Mouse (Mus musculus) layer of hippocampus, adult 11-12 months (tissue): ENCODE results near the gene BC048562.

ENCODE experiments used
- DNase-seq: peaks from one replicate; pipeline ENCODE4 v3.0.0; 2022; ENCODE audit warnings: low spot score

Gene BC048562

DNA sequence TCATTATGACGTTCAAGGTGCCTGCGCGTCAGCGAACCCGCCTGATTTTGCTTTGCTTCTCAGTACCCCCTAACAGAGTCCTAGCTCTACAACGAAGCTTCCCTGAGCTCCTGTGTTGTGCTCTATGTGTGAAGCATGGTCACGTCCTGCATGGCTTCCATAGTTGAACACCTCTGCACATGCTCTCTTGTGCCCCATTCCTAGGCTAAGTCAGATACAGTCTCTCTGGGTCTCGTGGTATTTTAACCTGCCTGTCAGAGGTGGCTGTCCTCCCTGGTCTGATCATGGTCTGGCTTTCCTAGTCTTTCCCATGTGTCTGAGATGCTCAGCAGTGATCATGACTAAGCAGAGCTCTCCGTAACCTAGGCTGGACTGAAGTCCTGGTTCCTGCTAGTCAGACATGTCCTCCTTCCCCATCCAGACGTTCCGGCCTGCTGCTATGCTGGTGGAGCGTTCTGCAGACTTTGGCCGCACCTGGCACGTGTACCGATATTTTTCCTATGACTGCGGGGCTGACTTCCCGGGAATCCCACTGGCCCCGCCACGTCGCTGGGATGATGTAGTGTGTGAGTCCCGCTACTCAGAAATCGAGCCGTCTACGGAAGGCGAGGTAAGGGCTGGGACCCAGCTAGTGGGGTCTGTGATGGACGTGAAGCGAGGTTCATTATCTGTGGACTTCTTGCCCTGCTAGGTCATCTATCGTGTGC lies 44.7 kb downstream of the BC048562 start:
- DNase-seq, result no peak

DNA sequence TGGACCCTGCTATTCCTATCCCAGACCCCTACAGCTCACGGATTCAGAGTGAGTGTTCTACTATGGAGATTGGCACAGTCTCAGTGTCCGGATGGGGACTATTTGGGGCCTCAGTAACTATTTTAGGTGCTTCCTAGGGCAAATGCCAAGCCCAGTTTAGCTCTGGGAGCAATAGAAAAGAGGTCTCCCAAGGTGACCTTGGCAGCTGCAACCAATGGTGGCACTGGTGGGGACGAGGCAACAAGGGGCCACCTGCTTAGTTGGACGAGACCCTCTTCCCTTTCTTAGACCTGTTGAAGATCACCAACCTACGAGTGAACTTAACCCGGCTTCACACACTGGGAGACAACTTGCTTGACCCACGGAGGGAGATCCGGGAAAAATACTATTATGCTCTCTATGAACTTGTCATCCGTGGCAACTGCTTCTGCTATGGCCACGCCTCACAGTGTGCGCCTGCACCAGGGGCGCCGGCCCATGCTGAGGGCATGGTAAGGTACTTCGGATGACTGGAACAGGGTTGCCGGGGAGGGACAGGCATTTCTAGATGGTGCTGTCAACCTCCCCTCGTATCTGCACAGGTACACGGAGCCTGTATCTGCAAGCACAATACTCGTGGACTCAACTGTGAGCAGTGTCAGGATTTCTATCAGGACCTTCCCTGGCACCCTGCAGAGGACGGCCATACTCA lies 45.4 kb downstream of the BC048562 start:
- DNase-seq, result no peak

DNA sequence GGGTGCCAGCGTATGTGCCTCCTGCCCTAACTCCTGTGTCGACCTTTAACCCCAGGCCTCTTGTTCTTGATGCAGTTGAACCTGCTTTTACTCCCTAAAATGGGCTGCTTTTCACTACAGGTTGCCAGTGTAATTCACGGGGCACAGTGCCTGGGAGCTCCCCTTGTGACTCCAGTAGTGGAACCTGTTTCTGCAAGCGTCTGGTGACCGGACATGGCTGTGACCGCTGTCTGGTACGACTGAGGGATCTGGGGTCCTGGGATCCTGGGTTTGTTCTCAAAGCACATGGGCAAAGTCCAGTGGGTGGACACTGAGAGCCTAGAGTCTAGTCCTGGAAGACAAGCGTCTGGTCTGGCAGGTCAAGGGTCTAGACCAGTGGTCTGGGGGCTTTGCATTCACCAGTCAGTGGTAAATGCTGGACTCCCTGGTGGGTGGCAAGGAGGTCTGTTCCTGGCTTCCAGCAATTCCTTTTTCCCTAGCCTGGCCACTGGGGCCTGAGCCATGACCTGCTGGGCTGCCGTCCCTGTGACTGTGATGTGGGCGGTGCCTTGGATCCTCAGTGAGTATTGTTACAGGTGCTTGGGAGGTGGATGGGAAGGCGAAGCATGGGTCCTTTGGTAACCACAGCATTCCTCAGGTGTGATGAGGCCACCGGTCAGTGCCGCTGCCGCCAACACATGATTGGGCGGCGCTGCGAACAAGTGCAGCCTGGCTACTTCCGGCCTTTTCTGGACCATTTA lies 46.9 kb downstream of the BC048562 start:
- no peak for DNase-seq

DNA sequence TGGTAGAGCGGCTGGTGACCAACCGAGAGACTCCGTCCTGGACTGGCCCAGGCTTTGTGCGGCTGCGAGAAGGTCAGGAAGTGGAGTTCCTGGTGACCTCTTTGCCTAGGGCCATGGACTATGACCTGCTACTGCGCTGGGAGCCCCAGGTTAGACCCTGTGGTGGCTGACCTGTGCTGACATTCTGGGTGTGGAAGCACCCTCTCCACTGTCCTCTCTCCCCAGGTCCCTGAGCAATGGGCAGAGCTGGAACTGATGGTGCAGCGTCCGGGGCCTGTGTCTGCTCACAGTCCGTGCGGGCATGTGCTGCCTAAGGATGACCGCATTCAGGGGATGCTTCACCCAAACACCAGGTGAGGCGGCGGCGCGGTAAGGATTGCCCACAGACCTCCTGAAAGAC lies 47.7 kb downstream of the BC048562 start:
- DNase-seq, result no peak

DNA sequence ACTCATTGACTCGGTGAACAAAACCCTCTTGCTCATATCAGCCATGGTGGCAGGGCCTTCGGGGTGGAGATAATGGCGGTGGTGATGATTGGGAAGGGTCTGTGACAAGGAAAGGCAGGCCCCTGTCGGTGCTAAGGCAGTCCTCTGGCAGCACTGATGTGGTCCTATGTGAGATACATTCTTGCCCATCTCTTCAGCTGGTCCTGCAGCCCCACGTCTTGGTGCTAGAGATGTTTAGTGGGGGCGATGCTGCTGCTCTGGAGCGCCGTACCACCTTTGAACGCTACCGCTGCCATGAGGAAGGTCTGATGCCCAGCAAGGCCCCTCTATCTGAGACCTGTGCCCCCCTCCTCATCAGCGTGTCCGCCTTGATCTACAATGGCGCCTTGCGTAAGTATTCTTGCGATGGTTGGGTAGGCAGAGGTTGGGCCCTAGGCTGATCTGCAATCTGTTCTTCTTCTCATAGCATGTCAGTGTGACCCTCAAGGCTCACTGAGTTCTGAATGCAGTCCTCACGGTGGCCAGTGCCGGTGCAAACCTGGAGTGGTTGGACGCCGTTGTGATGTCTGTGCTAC lies 49.1 kb downstream of the BC048562 start:
- no peak for DNase-seq

DNA sequence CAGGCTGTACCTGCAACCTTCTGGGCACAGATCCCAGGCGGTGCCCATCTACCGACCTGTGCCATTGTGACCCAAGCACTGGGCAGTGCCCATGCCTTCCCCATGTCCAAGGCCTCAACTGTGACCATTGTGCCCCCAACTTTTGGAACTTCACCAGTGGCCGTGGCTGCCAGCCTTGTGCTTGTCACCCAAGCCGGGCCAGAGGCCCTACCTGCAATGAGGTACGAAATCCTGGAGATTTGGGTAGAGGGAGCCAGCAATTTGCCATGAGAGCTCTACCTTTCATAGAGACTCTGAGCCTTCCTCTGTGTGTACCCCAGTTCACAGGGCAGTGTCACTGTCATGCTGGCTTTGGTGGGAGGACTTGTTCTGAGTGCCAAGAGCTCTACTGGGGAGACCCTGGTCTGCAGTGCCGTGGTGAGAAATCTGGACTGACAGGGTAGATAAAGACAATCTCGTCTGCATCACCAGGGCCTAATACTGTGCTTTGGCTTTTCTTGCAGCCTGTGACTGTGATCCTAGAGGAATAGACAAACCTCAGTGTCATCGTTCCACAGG lies 50.8 kb downstream of the BC048562 start:
- DNase-seq, result no peak

DNA sequence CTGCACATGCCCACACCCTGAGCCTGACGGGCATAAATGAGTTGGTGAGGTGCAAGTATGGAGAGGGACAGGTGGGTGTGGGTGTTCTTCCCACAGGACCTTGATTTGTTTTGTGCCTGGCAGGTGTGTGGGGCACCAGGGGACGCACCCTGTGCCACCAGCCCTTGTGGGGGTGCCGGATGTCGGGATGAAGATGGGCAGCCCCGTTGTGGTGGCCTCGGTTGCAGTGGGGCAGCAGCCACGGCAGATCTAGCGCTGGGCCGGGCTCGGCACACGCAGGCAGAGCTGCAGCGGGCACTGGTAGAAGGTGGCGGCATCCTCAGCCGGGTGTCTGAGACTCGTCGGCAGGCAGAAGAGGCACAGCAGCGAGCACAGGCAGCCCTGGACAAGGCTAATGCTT lies 52.1 kb downstream of the BC048562 start:
- no peak for DNase-seq

DNA sequence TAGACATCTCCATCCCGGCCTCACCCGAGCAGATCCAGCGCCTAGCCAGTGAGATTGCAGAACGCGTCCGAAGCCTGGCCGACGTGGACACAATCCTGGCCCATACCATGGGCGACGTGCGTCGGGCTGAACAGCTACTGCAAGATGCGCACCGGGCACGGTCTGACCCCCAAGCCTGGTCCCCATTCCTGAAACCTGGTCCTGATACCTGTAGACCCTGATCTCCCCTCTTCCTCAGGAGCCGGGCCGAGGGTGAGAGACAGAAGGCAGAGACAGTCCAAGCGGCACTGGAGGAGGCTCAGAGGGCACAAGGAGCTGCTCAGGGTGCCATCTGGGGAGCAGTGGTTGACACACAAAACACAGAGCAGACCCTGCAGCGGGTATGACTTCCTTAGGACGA lies 52.9 kb downstream of the BC048562 start:
- no peak for DNase-seq

DNA sequence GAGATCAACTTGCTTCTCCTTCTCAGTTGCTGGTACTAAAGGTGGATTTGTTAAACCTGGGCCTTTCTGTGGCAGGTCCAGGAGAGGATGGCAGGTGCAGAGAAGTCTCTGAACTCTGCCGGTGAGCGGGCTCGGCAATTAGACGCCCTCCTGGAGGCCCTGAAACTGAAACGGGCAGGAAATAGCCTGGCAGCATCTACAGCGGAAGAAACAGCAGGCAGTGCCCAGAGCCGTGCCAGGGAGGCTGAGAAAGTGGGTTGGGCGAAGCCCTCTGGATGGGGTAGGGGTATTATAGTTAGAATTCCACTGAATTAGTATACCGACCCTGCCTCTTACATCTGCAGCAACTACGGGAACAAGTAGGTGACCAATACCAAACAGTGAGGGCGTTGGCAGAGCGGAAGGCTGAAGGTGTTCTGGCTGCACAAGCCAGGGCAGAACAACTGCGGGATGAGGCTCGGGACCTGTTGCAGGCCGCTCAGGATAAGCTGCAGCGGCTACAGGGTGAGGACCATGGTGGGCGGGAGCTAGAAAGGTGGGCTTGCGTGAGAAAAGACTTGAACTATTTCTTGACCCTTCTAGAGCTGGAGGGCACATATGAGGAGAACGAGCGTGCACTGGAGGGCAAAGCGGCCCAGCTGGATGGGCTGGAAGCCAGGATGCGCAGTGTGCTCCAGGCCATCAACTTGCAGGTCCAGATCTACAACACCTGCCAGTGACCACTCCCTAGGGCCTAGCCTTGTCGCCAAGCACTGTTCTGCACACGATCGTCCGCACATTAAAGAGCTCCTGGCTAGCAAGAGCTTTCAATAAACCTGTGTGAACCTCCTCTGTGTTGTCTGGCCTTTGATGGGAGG lies 53.6 kb downstream of the BC048562 start:
- no peak for DNase-seq

DNA sequence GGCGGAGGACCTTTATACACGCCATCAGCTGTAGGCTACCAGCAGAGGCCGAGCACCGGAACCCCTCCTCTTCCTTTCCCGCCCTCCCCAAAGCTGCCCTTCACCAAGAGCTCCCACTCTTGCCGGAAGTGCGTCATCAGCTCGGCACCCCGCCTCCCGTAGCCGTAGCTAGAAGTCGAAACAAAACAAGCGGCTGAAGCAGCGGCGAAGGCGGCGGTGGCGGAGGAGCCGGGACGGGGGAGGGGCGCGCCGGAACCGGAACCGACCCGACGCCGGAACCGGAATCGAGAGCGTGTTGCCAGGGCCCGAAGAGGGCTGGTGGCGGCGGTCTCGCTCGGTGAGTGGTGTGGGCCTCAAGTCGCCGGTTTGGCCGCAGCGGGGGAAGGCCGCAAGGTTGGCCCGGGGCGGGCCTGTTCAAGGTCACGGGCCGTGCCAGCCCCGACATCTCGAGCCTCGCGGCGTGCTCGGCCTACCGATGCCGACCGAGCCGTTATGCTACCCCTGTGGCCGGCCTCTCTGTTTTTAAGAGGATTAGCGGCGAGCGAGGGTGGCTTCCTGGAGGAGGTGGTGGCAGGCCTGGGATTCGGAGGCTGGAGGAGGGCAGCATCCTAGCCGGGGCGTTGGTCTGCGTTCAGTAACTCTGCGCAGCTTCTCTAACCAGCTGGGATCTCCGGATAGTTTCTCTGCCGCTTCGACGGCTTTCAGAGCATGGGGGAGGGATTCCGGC lies 54.4 kb downstream of the BC048562 start, which contains the start of gene Usp19:
Gene Usp19 (plus strand): TSS at position 44 of the 727 bp plus-strand sequence.
- DNase-seq, result peak; percentile 96

DNA sequence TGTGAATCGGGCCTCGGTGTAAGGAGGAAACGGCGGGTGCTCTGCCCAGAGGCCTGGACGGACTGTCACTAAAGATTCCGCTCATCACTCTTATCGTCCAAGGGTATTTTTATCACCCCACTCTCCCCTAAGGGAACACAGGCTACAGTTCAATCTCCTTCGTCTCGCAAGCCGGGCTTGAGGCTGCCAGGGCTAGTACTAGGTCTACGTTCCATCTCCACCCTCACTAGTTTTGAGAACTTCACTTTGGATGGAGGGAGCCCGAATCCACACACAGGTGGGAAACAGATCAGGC lies 55.0 kb downstream of the BC048562 start:
- DNase-seq, result no peak

DNA sequence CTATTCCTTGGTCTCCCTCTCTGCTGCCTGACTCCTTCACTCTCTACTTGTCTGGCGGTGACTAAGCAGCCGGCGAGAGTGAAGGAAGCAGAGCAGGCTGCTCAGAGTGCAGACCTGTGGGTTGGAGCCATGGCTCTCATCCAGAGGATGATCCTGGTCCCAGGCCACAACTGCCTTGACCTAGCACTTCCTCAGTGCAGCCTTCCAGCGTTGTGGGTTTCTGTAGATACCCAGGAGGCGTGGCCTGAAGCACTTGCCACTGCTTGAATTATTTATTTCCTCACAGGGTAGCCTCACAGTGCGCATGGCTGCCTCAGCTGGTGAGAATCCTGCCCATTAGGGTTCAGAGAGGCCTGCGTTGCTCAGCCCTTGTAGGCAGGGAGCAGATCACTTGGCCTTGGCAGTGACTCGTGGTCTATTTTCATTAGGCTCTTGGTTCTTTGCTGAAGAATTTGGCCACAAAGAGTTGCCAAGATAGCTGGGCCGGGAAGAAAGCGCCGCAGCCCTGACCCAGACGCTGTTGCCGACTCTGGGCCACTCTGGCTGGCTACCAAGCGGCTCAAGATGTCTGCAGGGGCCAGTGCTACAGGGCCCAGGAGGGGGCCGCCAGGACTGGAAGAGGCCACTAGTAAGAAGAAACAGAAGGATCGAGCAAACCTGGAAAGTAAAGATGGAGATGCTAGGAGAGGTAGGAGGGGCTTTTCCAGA lies 55.9 kb downstream of the BC048562 start:
- no peak for DNase-seq

DNA sequence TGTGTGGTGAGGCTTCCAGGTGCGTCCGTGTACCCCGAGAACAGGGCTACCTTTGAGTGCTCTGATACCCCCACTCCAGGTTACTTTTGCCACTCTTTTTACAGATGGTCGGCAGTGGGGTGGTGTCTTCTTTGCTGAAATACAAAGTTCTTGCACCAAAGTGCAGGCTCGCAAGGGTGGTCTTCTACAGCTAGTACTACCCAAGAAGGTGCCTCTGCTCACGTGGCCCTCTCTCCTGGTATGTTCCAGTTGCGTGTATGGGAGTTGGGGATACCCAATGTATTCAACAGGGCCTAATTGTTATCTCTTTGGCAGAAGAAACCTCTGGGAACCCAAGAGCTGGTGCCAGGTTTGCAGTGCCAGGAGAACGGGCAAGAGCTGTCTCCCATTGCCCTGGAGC lies 57.0 kb downstream of the BC048562 start:
- DNase-seq, result no peak

DNA sequence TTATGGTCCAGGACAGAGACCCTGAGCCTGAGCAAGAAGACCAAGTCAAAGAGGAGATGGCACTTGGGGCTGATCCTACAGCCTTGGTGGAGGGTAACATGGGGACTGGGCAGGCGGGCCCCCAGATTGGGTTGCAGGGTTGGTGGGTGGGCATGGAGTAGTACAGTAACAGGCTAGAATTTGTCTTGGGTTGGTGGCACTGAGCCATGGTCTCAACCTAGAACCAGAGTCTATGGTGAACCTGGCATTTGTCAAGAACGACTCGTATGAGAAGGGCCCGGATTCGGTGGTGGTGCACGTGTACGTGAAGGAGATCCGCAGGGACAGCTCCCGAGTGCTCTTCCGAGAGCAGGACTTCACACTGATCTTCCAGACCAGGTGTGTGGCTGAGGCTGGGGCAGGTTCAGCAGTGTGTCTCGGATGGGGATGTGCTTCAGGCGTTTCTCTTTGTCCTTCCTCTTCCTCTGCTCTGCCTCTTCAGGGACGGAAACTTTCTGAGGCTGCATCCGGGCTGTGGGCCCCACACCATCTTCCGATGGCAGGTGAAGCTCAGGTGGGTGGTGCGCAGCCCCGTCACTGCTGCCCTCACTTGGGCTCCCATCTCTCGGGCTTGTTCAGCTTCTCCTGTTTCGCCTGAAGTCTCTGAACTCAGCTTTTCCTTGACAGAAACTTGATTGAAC lies 58.0 kb downstream of the BC048562 start:
- no peak for DNase-seq

DNA sequence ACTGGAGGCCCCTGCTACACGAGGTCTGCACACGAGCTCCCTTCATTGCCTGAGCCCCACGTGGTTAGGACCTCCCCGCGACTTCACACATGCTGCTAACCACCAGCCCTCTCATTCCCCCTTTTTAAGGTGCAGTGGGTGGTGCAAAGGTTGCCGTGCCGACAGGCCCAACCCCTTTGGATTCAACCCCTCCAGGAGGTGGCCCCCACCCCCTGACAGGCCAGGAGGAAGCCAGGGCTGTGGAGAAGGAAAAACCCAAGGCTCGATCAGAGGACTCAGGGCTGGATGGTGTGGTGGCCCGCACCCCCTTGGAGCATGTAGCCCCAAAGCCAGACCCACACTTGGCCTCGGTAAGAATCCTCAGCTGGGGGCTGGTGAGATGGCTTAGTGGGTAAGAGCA lies 58.6 kb downstream of the BC048562 start:
- no peak for DNase-seq
